Mouse (Mus musculus): ENCODE data around the gene Zfp663.

Gene Zfp663

GRCm38 (mm10) chr2:165319503-165319902 is 49.0 kb downstream of the Zfp663 start:
- no peak for DNase-seq

GRCm38 (mm10) chr2:165318941-165319340 is 49.6 kb downstream of the Zfp663 start:
- no peak for DNase-seq

GRCm38 (mm10) chr2:165317621-165318263 is 50.8 kb downstream of the Zfp663 start:
- no peak for DNase-seq

- DNase-seq, result peak; percentile 67 to 78
Measured at GRCm38 (mm10) chr2:165316837-165317473, 51.6 kb downstream of the Zfp663 start.

GRCm38 (mm10) chr2:165316204-165316603 is 52.3 kb downstream of the Zfp663 start:
- no peak for DNase-seq

- DNase-seq, result peak in 1 of 2 experiments; percentile 56
Measured at GRCm38 (mm10) chr2:165314197-165314596, 54.3 kb downstream of the Zfp663 start.

GRCm38 (mm10) chr2:165312381-165312780 is 56.1 kb downstream of the Zfp663 start:
- no peak for DNase-seq

GRCm38 (mm10) chr2:165311577-165311976 is 57.0 kb downstream of the Zfp663 start:
- DNase-seq, result no peak

GRCm38 (mm10) chr2:165310818-165311425 is 57.6 kb downstream of the Zfp663 start:
- DNase-seq, result no peak

- DNase-seq, result peak; percentile 48 to 72
Measured at GRCm38 (mm10) chr2:165307801-165308200, 60.7 kb downstream of the Zfp663 start.

- DNase-seq, result no peak
Measured at GRCm38 (mm10) chr2:165305438-165305837, 63.1 kb downstream of the Zfp663 start.

GRCm38 (mm10) chr2:165304819-165305218 is 63.7 kb downstream of the Zfp663 start:
- no peak for DNase-seq

- DNase-seq, result no peak
Measured at GRCm38 (mm10) chr2:165303354-165304012, 65.0 kb downstream of the Zfp663 start.

GRCm38 (mm10) chr2:165301409-165301808 is 67.1 kb downstream of the Zfp663 start:
- no peak for DNase-seq
